Mouse (Mus musculus): ENCODE measurements around the gene Ift81. TPM values are rescaled to one million over a fixed set of nuclear protein-coding genes. Genes with fewer than 3 reads are reported as not detected.
"Not testable (repeated sequence)": the region's sequence is repeated elsewhere in the genome, so short reads cannot be mapped to it uniquely, and the experiment has no call there.

The Ift81 gene
- polyA plus RNA-seq (2017; shearing (Covaris generic)), result 1 to 10 TPM; 6.6 to 7.8 TPM

DNA sequence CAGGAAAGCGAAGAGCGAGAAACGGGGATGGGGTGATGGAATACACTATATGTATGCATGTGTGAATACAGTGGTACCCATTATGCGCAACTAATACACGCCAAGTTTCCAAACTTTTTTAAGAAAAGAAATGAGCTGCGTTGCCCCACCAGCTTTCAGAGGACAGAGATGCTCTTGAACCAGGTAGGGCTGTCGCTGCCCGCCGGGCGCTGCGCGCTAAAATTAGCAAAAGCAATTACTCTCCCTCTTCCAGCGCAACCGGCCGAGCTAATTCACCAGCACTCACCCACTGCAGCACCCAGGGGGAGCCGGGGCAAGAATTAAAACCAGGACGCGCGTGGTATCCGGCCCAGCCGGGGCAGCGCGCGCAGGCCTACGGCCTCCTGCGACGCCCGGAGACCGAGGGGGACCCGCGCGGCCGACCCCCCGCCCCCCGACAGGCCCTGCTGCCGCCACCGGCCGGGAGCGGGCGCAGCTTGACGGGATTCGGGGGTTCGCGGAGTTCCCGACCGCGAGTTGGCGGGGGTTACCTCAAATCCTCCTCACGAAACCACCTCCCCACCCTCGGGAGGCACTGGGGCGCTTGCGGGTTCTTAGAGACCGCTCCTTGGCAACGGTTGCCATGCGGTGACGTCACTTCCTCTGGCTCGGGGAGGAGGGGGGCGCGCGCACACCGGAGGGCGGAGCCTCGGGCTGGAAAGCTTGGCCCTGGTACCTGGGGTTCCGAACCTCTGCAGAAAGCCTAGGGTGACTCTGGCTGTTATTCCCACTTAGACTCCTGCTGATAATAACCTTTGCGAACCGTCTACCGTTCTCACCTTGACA, at the start of gene Ift81:
TSS of gene Ift81 (minus strand) at position 611 of the 825 bp plus-strand sequence.
- ATAC-seq, result peak; percentile 99

DNA sequence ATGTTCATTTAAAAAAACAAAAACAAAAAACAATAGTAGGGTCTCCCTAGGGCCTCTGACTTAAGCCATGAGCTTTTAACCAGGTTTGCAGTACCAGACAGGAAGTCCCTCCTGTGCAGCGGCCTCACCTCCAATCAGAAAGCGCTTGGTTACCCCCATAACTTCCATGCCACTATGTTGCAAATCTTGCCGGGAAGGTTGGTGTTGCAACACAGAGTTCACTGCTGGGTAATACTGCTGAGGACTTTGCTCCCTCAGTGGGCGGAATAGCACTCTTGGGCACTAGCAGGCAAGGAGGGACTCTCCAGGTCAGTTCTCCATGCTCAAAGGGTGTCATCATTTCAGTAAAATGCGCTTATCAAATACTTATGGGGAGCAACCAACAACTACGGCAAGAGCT, 48.2 kb upstream of the Ift81 start:
- no peak for ATAC-seq

DNA sequence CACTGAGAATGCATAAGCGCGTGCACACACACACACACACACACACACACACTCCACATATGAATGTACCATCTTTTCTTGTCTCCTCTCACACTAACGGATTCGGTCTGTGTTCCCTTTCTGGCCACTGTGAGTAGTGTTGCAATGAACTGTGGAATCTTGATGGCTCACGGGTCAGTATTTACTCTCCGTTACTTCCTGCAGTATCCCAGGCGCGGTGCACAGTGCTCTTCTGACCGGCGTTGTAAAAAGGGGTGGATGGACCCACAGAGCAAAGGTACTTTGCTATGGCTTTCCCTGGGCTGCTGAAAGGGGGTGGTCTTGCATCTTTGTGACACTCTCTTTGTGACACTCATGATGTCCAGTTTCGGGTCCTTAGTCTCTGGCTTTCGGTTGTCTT, 42.5 kb upstream of the Ift81 start:
- no peak for ATAC-seq

DNA sequence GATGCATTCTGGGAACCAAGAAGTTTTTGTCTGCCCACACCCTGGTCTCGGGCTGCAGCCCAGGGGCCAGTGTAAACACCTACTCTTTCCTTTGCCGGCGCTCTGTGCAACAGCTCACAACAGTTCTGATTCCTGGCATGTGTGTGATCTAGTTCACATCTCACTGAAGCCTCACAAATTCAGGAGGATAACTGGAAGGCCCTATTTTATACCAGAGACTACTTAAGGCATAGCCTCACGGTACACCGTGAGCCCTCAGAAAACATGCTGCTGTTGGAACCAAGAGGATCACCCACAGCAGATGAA, 39.9 kb upstream of the Ift81 start:
- ATAC-seq, result no peak

DNA sequence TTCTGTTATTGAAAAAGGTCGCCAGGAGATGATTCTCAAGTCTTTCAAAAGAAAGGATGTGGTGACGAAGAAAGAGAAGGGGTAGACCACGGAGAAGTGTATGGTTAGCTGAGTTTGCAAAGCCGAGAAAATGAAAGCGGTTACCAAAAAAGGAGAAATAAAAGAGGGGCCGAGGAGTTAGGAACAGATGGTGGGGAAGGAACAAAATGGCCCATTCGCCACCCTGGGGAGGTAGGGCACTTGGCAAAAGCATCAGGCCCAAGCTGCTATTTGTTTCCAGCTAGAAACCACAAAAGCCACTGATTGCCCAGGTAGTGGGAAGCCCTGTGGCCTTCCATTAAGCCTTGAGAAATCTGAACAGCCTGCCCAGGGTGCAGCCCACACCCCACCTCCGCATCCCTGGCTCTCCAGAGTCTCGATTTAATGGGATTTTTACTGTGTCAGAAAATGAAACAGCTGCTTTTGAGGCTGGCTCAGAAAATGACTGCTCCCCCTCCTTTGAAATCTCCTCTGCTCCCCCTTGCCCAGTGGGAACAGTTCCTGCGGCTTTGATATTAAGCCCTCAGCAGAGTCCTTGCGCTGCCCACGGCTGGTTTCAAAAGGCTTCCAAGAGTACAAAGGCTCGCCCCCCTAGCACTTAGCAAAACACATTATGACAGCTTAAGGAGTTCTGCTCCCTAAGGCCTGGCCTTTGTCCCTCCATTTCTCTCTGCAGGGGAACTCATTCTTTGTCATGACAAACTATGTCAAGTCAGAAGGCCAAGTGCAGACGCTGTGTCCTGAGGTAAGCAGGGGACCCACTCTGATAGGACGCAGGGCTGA, 39.3 kb upstream of the Ift81 start:
- ATAC-seq, result peak; percentile 78

DNA sequence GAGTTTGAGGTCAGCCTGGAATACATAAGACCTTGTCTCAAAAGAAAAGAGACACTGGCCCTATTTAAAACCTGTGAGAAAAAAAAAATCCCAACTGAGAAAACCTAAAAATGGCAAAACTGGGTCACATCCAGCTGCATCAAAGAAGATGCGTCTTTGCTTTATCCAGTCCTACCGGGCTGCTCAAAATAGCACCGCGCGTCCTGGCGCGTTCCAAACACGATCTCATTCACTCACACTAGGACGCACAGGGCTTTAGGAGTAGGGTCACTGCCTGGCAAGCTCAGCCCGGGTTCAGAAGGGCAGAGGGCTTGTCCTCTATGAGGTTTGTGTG, 38.8 kb upstream of the Ift81 start:
- ATAC-seq, result no peak

DNA sequence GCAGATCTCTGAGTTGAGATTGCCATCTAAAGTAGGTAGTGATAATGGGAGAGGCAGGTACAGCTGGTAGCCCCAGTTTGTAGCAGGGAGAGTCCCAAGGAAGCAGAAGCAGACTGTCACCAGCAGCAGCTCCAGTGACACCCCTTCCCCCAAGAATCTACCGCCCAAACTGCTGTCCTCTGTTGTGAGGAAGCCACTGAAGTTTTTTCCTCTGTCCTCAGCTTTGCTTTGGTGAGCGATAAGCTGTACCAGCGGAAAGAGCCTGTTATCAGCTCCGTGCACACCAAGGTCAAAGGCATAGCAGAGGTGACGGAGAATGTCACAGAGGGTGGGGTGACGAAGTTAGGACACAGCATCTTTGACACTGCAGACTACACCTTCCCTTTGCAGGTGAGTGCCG, 38.2 kb upstream of the Ift81 start:
- peak; percentile 53 for ATAC-seq

DNA sequence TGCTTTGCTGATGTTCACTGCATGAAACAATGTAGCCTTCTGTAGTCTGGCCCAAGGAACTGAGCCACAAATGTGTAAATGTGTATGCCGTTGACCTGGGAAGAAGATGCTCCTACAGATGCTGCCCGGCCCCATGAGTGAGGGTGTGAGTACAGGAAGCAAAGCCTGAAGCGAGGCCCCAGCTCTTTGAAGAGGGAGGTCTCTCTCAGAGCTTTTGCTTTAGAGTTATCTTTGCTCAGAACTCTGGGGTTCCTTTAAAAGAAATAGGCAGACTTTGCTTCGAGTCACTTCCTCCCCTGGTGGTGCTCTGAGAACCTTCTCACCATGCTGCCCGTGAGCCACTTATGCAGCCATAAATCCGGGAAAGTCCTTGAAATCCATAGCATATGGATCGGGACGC, 35.8 kb upstream of the Ift81 start:
- ATAC-seq, result peak; percentile 21

DNA sequence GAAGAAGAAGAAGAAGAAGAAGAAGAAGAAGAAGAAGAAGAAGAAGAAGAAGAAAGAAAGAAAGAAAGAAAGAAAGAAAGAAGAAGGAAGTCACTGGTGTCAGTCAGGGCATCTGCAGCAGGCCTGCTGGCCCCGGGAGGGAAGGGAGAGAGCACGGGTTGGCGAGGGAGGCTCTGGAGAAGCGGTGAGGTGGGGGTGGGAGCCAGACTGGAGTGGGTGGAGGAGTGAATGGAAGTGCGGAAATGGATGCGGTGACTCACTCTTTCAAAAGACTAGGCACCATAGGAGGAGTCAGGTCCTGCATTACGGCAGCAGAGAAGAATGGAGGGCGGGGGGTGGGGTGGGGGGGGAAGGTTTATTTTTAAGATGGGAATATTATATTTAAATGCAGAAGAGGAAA, 34.9 kb upstream of the Ift81 start:
- no peak for ATAC-seq

DNA sequence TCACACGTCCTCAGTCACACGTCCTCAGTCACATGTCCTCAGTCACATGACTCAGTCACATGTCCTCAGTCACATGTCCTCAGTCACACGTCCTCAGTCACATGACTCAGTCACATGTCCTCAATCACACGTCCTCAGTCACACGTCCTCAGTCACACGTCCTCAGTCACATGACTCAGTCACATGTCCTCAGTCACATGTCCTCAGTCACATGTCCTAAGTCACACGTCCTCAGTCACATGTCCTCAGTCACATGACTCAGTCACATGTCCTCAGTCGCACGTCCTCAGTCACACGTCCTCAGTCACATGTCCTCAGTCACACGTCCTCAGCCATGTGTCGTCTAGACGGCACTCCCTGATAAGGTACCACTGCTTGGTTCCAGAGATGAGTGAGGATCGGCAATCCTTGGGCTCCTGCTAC, 33.6 kb upstream of the Ift81 start:
- ATAC-seq, result not testable (repeated sequence)

DNA sequence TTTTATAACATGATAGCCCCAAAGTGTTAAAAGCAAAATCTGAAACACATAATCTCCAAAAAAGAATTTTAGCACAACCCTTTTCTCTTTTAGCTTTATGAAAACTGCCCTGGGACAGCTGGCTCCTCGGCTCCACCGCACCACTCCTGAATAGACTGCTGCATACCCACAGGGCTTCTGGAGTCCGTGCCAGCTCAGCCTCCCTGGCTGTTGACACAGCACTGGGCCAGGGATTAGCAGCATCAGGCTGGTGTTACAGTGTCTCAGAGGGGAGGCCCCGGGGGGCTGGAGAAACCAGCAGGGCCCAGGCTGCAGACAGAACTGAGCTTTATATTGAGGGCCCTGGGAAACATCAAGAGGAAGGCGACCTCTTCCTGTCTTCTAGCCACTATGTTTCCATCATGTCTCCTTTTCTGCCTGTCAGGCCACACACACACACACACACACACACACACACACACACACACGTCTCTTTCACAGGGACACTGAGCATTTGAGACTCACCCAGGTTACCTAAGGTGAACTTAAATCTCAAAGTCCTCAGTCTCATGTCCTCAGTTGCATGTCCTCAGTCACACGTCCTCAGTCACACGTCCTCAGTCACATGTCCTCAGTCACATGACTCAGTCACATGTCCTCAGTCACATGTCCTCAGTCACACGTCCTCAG, 33.1 kb upstream of the Ift81 start:
- ATAC-seq, result peak; percentile 4

DNA sequence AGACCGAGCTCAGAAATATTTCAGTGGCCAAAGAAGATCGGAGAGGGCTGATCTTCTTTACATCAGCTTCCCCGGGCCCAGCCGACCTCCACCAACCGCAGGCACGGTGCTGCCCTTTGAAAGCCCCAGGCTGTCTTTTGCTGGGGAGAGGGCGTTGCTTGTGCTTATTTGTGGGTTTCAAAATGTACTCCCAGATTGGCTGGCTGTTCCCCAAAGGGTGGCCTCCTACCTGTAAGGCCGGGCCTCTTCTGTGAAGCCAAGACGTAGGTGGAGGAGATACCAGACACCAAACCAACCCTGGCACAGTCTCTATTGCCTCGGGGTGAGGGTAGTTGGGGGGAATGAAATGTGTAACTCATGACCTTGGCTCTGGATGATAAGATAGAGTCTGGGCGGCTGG, 31.7 kb upstream of the Ift81 start:
- ATAC-seq, result peak; percentile 54

DNA sequence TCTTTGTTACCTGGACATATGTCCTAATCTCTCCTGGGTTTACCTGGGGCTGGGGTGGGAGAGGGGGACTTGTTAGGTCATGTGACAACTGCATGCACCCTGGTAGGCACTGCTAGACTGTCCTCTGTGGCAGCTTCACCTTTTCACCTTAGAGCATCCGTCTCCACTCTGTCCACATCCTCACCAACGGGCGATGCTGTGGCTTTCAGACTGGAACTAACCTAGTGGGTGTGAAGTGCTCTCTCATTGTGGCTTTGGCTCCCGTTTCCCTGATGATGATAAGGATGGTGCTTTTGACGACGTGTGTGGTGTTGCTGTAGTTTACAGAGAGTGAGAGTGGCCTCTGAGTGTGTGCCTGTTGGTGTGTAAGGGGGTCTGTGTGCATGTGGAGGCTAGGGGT, 31.0 kb upstream of the Ift81 start:
- peak; percentile 52 for ATAC-seq

DNA sequence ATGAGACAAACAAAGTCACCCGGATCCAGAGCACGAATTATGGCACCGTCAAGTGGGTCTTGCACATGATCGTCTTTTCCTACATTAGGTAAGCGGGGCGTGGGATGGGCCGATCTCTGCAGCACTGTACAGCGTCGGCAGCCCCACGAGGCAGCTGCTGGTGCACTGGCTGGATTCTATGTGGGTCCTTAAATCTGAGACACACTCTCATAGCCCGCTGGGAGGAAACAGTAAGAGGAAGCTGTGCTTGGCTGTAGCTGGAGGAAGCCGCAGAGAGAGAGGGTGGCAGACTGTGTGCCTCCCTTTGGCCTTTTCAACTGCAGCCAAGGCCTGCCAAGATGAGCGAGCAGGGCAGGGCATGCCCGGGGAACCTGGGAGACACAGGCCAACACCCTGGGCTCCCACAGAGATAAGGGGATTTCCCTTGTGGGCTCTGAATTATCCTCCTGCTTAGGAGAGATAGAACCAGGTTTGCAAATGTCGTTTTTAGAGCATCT, 29.8 kb upstream of the Ift81 start:
- ATAC-seq, result peak; percentile 40

DNA sequence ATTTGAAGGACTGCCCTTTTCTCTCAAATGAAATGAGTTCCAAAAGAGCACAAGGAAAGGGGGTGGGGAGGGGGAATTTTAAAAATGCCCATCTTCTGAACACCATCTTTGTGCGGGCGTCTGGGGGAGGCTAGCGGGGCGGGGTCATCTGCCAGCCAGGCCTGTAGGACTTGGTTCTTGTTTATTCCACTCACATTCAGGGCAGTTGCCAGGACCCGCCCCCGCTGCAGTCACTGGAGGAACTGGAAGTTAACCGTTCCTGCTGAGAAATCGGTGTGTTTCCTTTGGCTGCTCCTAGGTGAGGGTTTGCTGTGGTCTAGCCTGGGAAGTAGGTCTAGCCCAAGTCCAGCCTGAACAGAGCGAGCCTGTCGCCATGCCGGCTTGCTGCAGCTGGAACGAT, 29.4 kb upstream of the Ift81 start, which contains the start of gene P2rx7:
TSS of gene P2rx7 (plus strand) at position 211 of the 400 bp plus-strand sequence.
- ATAC-seq, result no peak

DNA sequence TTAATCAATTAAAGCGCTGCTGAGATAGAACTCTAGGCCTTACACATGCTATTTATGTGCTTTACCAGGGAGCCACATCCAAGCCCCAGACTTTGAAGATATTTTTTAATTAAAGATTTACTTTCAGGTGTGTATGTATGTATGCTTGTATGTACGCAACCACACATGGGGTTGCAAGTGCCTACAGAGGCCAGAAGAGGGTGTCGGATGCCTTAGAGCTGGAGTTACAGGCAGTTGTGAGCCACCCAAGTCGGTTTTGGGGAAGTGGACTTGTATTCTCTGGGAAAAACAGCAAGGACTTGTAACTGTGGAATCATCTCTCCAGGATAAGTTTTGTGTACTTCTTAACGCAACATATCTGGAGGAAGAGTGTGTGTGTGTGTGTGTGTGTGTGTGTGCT, 25.7 kb upstream of the Ift81 start:
- ATAC-seq, result no peak

DNA sequence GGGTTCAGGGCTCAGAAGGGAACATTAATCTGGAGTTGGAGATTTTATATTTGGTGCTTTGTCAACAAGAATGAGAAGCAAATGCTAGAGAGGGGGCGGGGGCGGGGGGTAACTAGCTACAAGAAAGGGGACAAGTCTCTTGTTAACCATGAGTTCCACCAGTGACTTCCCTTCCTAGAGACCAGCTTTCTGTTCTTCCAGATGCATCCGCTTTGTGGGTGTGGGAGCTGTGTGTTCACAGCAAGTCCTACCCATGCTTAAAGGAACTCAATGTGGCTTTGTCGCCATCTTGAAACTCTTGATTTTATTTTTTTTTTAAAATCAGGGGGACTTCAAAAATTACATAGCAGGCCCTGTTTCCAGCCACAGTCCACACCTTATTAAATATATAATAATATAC, 25.2 kb upstream of the Ift81 start:
- ATAC-seq, result no peak

DNA sequence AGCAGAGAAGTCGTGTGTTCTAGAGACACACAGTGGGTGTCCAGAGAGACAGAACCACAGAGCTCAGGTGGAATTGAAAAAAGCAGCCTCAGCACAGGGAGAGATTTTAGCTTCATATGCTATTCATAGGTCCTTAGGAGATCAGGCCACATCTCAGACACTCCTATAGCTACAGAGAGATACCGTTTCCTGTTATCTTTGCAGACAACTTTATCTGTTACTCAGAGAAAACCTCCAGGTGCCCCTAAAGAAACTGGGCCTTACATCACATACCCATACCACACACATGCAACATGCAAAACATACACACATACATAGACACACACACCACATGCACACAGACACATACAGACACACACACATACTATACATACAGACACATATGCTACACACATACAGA, 24.0 kb upstream of the Ift81 start:
- peak; percentile 20 for ATAC-seq

DNA sequence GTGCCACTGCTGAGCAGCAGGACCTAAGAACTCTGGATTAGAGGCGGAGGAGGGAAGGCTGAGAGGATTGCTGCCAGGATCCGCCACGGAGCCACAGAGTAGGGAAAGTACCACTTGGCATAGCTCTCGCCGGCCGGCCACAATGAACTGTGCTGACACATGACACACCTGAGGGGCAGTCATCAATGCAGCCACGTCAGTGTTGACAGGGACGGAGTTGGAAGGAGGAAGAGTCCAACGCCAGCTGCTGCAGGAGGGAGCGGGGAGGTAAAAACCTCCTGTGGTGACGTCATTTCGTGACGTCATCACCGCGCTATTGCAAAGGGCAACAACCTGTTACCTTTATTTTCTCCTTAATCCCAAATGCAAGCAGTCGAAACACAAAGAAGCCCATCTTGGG, 22.6 kb upstream of the Ift81 start:
- ATAC-seq, result peak; percentile 37

DNA sequence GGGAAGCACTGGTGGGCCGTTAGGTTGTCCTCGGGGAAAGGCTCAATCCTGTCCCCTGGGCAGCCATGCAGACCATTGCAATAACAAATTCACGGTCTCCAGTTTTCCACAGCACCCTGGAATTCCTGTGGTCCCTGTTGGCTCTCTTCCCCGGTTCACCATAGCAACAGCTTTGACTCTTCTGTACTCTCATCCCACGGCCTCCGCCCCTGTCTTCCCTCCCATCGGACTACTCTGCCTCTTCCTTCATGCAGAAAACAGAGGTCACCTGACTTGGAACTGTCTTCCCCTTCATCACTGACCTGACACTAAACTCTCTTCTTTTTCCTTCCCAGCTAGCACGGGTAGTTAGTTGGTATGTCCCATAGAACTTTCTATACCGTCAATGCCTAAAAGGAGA, 22.0 kb upstream of the Ift81 start:
- no peak for ATAC-seq

DNA sequence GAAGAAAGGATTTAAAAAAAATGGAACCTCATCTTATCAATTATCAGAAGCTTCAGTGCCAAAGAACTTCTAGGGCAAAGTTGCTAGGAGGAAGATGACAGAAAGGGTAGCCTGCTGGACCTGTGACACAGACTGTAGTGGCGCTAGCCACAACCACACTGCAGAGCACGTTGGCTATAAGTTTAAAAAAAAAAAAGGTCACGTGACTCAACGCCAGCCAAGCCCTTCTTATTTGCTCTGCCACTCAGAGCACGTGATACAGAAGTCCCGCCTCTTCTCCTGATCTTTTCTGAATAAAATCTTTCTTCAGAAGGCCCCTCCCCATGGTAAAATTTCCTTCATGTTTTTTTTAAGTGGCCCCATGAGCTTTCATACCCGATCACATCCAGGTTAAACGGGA, 20.9 kb upstream of the Ift81 start:
- no peak for ATAC-seq

DNA sequence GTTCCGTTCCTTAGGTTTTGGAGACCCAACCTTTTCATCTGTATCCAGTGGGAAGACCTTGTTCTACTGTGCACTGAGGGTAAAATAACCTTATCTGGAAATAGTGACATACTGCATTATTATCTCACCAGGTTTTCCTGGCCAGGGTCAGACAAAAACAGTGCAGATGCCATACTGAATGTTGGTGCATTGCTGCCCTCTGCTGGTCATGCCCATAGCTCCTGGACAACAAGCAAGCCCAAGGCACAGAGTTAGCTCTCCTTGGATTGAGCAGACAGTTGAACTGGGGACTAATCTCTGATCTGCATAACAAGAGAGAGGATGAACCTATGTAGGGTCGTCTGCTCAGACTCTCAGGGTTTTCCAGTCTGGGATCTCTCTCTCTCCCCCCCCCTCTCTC, 12.9 kb upstream of the Ift81 start:
- ATAC-seq, result peak; percentile 71

DNA sequence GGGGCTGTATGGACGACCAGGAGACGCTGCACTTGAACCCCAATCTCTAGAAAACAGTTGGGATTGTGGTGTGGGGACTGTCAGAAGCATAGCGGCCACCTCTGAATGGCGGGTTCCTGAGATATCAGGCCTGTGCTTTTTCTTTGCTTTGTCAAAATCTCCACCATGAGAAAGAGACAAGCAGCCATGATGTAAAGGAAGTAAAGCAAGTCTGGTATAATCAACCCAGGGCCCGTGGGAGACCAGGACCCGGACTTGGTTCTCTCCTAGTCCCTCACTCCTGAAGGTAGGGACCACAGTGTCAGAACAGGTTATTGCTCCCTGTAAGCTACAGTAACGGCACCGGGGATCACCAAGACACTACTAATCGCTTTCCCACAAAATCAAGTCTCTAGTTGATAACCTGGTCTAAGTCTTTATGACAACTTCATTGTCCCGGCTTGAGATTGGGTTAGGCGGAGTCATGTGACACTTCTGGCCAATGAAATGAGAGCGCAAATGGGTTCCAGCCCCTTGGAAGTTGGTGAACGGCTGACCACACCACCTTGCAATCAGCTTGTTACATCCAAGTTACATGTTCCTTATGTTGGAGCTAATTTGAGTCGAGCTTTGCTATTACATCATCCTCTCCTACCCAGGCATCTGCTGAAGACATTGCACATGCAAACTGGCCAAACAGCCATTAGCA, 11.4 kb upstream of the Ift81 start:
- no peak for ATAC-seq
